Mouse (Mus musculus) ES-E14 (cell line): Measurements from ENCODE around the gene Mlec.
"Not testable (repeated sequence)": the region's sequence is repeated elsewhere in the genome, so short reads cannot be mapped to it uniquely, and the experiment has no call there.

Source experiments
- CHD2 ChIP-seq: IDR thresholded peaks from 2 replicates; pipeline ENCODE4 v1.6.1; 2014; ENCODE audit warnings: mild to moderate bottlenecking, low read depth, low read length, inconsistent platforms
- HCFC1 ChIP-seq: IDR thresholded peaks from 2 replicates; pipeline ENCODE4 v1.6.1; 2012; ENCODE audit warnings: low read length, inconsistent platforms, borderline replicate concordance; ENCODE audit not compliant: insufficient read depth
- MAFK ChIP-seq: IDR thresholded peaks from 2 replicates; pipeline ENCODE4 v1.6.1; 2014; ENCODE audit warnings: mild to moderate bottlenecking, low read depth, low read length, inconsistent platforms; ENCODE audit not compliant: insufficient read depth
- ZC3H11A ChIP-seq: IDR thresholded peaks from 2 replicates; pipeline ENCODE4 v1.6.1; 2012; ENCODE audit warnings: low read depth, mild to moderate bottlenecking, inconsistent platforms, low read length, borderline replicate concordance
- ZNF384 ChIP-seq: IDR thresholded peaks from 2 replicates; pipeline ENCODE4 v1.6.1; 2012; ENCODE audit warnings: low read depth, low read length, inconsistent platforms

DNA sequence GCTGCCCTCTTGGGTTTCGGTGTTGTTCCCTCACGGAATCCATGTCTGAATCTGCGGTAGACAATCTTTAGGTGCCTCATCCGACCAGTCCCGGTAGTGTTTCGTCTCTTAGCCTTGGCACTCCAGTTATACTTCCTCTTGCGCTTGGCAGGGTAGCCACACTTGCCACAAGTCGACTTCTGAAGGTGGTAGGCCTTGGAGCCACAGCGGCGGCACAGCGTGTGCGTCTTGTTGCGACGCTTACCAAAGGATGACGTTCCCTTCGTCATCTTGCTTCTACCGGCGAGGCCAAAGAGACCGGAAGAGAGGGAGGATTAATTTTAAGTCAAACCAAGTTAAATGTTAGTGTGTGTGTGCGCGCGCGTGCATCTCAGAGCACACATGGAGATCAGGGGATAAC, 54.7 kb downstream of the Mlec start:
- TF ChIP-seq ZC3H11A, MAFK, CHD2, ZNF384, HCFC1: not testable (repeated sequence)
